Mouse (Mus musculus): ENCODE data around the gene Pik3r6. TPM values are rescaled to one million over a fixed set of nuclear protein-coding genes. Genes with fewer than 3 reads are reported as not detected.

Gene Pik3r6
- total and polyA plus RNA-seq, 2 experiments from 2014 or later, result 1.3 to 1.5 TPM

GRCm38 (mm10) chr11:68486093-68486492 is 16.7 kb upstream of the Pik3r6 start:
- Histone ChIP-seq H3K27ac (no peak overlapping the region), H3K4me2 (ENCODE audit: low read depth, low read length) (no peak overlapping the region), H3K4me1 (ENCODE audit: insufficient read depth, low read length) (no peaks in the 10 kb centered on the region), H3K9ac (replicated peaks; ENCODE audit: low read length) (no peak overlapping the region), H3K36me3 (ENCODE audit: insufficient read depth, low read length) (no peaks in the 10 kb centered on the region), H3K4me3 (ENCODE audit: low read length) (no peak overlapping the region), H3K27me3 (ENCODE audit: insufficient read depth, low read length) (no peaks in the 10 kb centered on the region), H3K9me3 (ENCODE audit: low read length) (no peaks in the 10 kb centered on the region)
- TF ChIP-seq CTCF (IDR thresholded peaks at IDR 0.05; ENCODE audit: low read depth), result peak; percentile 40; the same call in 1 of the 2 replicates
- ATAC-seq, result no peak
- DNase-seq (ENCODE audit: low spot score), result no peak
- WGBS, result 95% methylated on average over 3 of the region's 3 CpGs

- no peak overlapping the region for H3K9ac ChIP-seq (replicated peaks; ENCODE audit: low read length)
- H3K9me3 ChIP-seq (ENCODE audit: low read length), result no peaks in the 10 kb centered on the region
- no peaks in the 10 kb centered on the region for H3K27me3 ChIP-seq (ENCODE audit: insufficient read depth, low read length)
- no peak for TF ChIP-seq CTCF (IDR thresholded peaks at IDR 0.05; ENCODE audit: low read depth)
- H3K27ac ChIP-seq, result no peak overlapping the region
- ATAC-seq, result no peak
- no peak for DNase-seq (ENCODE audit: low spot score)
- no peaks in the 10 kb centered on the region for H3K4me1 ChIP-seq (ENCODE audit: insufficient read depth, low read length)
- 88% methylated on average over 10 of the region's 10 CpGs for WGBS
- no peak overlapping the region for H3K4me2 ChIP-seq (ENCODE audit: low read depth, low read length)
- no peak overlapping the region for H3K4me3 ChIP-seq (ENCODE audit: low read length)
- no peaks in the 10 kb centered on the region for H3K36me3 ChIP-seq (ENCODE audit: insufficient read depth, low read length)
Measured at GRCm38 (mm10) chr11:68487720-68488119, 15.1 kb upstream of the Pik3r6 start.

- DNase-seq (ENCODE audit: low spot score) (no peak), ATAC-seq (no peak)
- WGBS, result 74% methylated on average over 6 of the region's 6 CpGs
- no peaks in the 10 kb centered on the region for H3K27me3 ChIP-seq (ENCODE audit: insufficient read depth, low read length)
- no peaks in the 10 kb centered on the region for H3K36me3 ChIP-seq (ENCODE audit: insufficient read depth, low read length)
- no peak overlapping the region for H3K9ac ChIP-seq (replicated peaks; ENCODE audit: low read length)
- H3K9me3 ChIP-seq (ENCODE audit: low read length), result no peaks in the 10 kb centered on the region
- H3K4me3 ChIP-seq (ENCODE audit: low read length), result no peak overlapping the region
- no peak overlapping the region for H3K27ac ChIP-seq
- TF ChIP-seq CTCF (IDR thresholded peaks at IDR 0.05; ENCODE audit: low read depth), result 0 out of 2 replicates have a peak, but pooled peaks have one; percentile 4
- no peak overlapping the region for H3K4me2 ChIP-seq (ENCODE audit: low read depth, low read length)
- H3K4me1 ChIP-seq (ENCODE audit: insufficient read depth, low read length), result no peaks in the 10 kb centered on the region
Measured at GRCm38 (mm10) chr11:68488256-68488824, 14.5 kb upstream of the Pik3r6 start.

GRCm38 (mm10) chr11:68489236-68489635 is 13.6 kb upstream of the Pik3r6 start:
- Histone ChIP-seq H3K9me3 (ENCODE audit: low read length) (no peaks in the 10 kb centered on the region), H3K4me2 (ENCODE audit: low read depth, low read length) (no peak overlapping the region), H3K4me3 (ENCODE audit: low read length) (no peak overlapping the region), H3K27ac (no peak overlapping the region), H3K9ac (replicated peaks; ENCODE audit: low read length) (no peak overlapping the region), H3K36me3 (ENCODE audit: insufficient read depth, low read length) (no peaks in the 10 kb centered on the region), H3K4me1 (ENCODE audit: insufficient read depth, low read length) (no peaks in the 10 kb centered on the region), H3K27me3 (ENCODE audit: insufficient read depth, low read length) (no peaks in the 10 kb centered on the region)
- DNase-seq (ENCODE audit: low spot score) (no peak), ATAC-seq (no peak)
- TF ChIP-seq CTCF (IDR thresholded peaks at IDR 0.05; ENCODE audit: low read depth), result no peak
- WGBS, result 25% methylated on average over 2 of the region's 2 CpGs

DNA sequence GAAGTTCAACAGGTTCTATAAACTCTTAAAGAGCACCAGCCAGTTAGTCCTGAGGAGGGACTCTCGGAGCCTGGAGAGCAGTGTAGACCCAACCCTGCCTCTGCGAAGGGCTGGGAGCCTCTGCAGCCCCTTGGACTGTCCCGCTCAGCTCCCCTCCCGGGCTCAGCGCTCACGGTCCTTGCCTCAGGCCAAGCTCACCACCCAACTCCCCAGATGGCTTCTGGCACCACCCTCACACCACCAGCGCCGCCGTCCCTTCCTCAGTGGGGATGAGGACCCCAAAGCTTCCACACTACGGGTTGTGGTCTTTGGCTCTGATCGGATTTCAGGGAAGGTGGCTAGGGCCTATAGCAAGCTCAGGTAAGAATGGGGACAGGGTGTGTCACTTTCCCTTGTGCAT is 10.2 kb upstream of the Pik3r6 start:
- Histone ChIP-seq H3K9ac (replicated peaks; ENCODE audit: low read length) (no peak overlapping the region), H3K4me1 (ENCODE audit: insufficient read depth, low read length) (no peaks in the 10 kb centered on the region), H3K4me2 (ENCODE audit: low read depth, low read length) (no peak overlapping the region), H3K4me3 (ENCODE audit: low read length) (no peak overlapping the region), H3K9me3 (ENCODE audit: low read length) (no peaks in the 10 kb centered on the region), H3K27ac (no peak overlapping the region), H3K36me3 (ENCODE audit: insufficient read depth, low read length) (no peaks in the 10 kb centered on the region), H3K27me3 (ENCODE audit: insufficient read depth, low read length) (no peaks in the 10 kb centered on the region)
- ATAC-seq (no peak), DNase-seq (ENCODE audit: low spot score) (no peak)
- 91% methylated on average over 11 of the region's 11 CpGs for WGBS
- no peak for TF ChIP-seq CTCF (IDR thresholded peaks at IDR 0.05; ENCODE audit: low read depth)

GRCm38 (mm10) chr11:68493760-68494159 is 9.1 kb upstream of the Pik3r6 start:
- H3K4me1 ChIP-seq (ENCODE audit: insufficient read depth, low read length), result no peaks in the 10 kb centered on the region

GRCm38 (mm10) chr11:68497081-68497480 is 5.7 kb upstream of the Pik3r6 start:
- Histone ChIP-seq H3K4me1 (ENCODE audit: insufficient read depth, low read length) (no peaks in the 10 kb centered on the region), H3K27ac (no peak overlapping the region), H3K9ac (replicated peaks; ENCODE audit: low read length) (no peak overlapping the region), H3K27me3 (ENCODE audit: insufficient read depth, low read length) (no peaks in the 10 kb centered on the region), H3K36me3 (ENCODE audit: insufficient read depth, low read length) (no peaks in the 10 kb centered on the region), H3K9me3 (ENCODE audit: low read length) (no peaks in the 10 kb centered on the region), H3K4me3 (ENCODE audit: low read length) (no peak overlapping the region), H3K4me2 (ENCODE audit: low read depth, low read length) (no peak overlapping the region)
- TF ChIP-seq CTCF (IDR thresholded peaks at IDR 0.05; ENCODE audit: low read depth), result no peak
- WGBS, result 78% methylated on average over 6 of the region's 6 CpGs
- ATAC-seq, result no peak
- no peak for DNase-seq (ENCODE audit: low spot score)

More at GRCm38 (mm10) chr11:68493760-68494159, 9.1 kb upstream of the Pik3r6 start:
- WGBS, result 66% methylated on average over 5 of the region's 5 CpGs
- no peaks in the 10 kb centered on the region for H3K27me3 ChIP-seq (ENCODE audit: insufficient read depth, low read length)
- no peak overlapping the region for H3K4me2 ChIP-seq (ENCODE audit: low read depth, low read length)
- H3K9ac ChIP-seq (replicated peaks; ENCODE audit: low read length), result no peak overlapping the region
- DNase-seq (ENCODE audit: low spot score) (no peak), ATAC-seq (no peak)
- TF ChIP-seq CTCF (IDR thresholded peaks at IDR 0.05; ENCODE audit: low read depth), result no peak
- no peaks in the 10 kb centered on the region for H3K36me3 ChIP-seq (ENCODE audit: insufficient read depth, low read length)
- H3K27ac ChIP-seq, result no peak overlapping the region
- H3K4me3 ChIP-seq (ENCODE audit: low read length), result no peak overlapping the region
- H3K9me3 ChIP-seq (ENCODE audit: low read length), result no peaks in the 10 kb centered on the region

Measured in hindbrain, postnatal 0 days (tissue).